Mouse (Mus musculus) lung, postnatal 0 days (tissue): ENCODE data around the gene Aamdc. TPM values are rescaled to one million over a fixed set of nuclear protein-coding genes. Genes with fewer than 3 reads are reported as not detected.
A peak's percentile ranks its signal among the peaks of the same experiment; 100 is the strongest.

ENCODE experiments used
- ATAC-seq: fragments of 200-750 bp; cut with Nextera tagmentation; 2 replicates; pipeline ENCODE4 v1.8.0; 2017; ENCODE audit warnings: moderate library complexity
- DNase-seq: peaks from one replicate; pipeline ENCODE4 v3.0.0-alpha.2; 2016; ENCODE audit warnings: low spot score
- H3K27ac ChIP-seq: fragments of 300-500 bp; sonication (generic); 2 replicates; pipeline ENCODE4 v1.5.1; 2014; ENCODE audit warnings: antibody characterized with exemption, mild to moderate bottlenecking, low read length, mixed read lengths
- H3K27me3 ChIP-seq: fragments of 300-500 bp; sonication (generic); replicated peaks from 2 replicates; pipeline ENCODE4 v1.6.1; 2014; ENCODE audit warnings: low read length, mixed read lengths; ENCODE audit not compliant: insufficient read depth
- H3K36me3 ChIP-seq: fragments of 300-500 bp; sonication (generic); 2 replicates; pipeline ENCODE4 v1.6.1; 2014; ENCODE audit warnings: low read length, mixed read lengths; ENCODE audit not compliant: insufficient read depth
- H3K4me1 ChIP-seq: fragments of 300-500 bp; sonication (generic); 2 replicates; pipeline ENCODE4 v1.6.1; 2014; ENCODE audit warnings: antibody characterized with exemption, low read depth, low read length, mixed read lengths; ENCODE audit not compliant: insufficient read depth
- H3K4me2 ChIP-seq: fragments of 300-500 bp; sonication (generic); replicated peaks from 2 replicates; pipeline ENCODE4 v1.6.1; 2014; ENCODE audit warnings: low read depth, mild to moderate bottlenecking, low read length, moderate library complexity, mixed read lengths
- H3K4me3 ChIP-seq: fragments of 300-500 bp; sonication (generic); 2 replicates; pipeline ENCODE4 v1.5.1; 2014; ENCODE audit warnings: low read depth, low read length
- H3K9ac ChIP-seq: fragments of 300-500 bp; sonication (generic); replicated peaks from 2 replicates; pipeline ENCODE4 v1.6.1; 2014; ENCODE audit warnings: low read depth, mild to moderate bottlenecking
- H3K9me3 ChIP-seq: fragments of 300-500 bp; sonication (generic); 2 replicates; pipeline ENCODE4 v1.6.1; 2016; ENCODE audit warnings: low read length, mixed read lengths
- CTCF ChIP-seq: IDR thresholded peaks from 2 replicates; pipeline ENCODE4 v1.5.1; 2016; ENCODE audit warnings: antibody characterized with exemption, mild to moderate bottlenecking
- EP300 ChIP-seq: IDR thresholded peaks from 2 replicates; pipeline ENCODE4 v1.6.1; 2016; ENCODE audit warnings: antibody characterized with exemption, mild to moderate bottlenecking, control low read depth
- WGBS: fragments of 180-500 bp; shearing (Covaris S2); extraction: QIAGEN DNeasy Blood & Tissue Kit; methylation state at CpG from one replicate; pipeline ENCODE4 v1.1.7; 2014; 5-methylcytosine and 5-hydroxymethylcytosine counted together
- polyA plus RNA-seq: library from polyadenylated mRNA; unstranded; fragments of >200 nt; fragmentation: Nextera tagmentation; extraction: Ambion mirVana; gene quantifications from 2 replicates; pipeline ENCODE4 v1.2.1, GENCODE M21; 2015

The Aamdc gene
- polyA plus RNA-seq, 1 experiment from 2014 or later, result 56.1 TPM

- H3K27me3 ChIP-seq, result no peaks in the 10 kb centered on the region
- no peak overlapping the region for H3K4me2 ChIP-seq
- WGBS, result 94% methylated on average over 4 of the region's 4 CpGs
- H3K4me3 ChIP-seq, result no peak overlapping the region
- H3K27ac ChIP-seq, result no peak overlapping the region
- no peaks in the 10 kb centered on the region for H3K9me3 ChIP-seq
- ATAC-seq (no peak), DNase-seq (no peak)
- TF ChIP-seq CTCF (no peak), EP300 (no peak)
- H3K9ac ChIP-seq, result no peak overlapping the region
- peaks cover 11% of the 10 kb centered on the region; the same call in 1 of the 2 replicates for H3K4me1 ChIP-seq
- no peaks in the 10 kb centered on the region for H3K36me3 ChIP-seq
Measured at GRCm38 (mm10) chr7:97592396-97592795, 13.1 kb upstream of the Aamdc start.

- Histone ChIP-seq H3K27me3 (no peaks in the 10 kb centered on the region), H3K9ac (no peak overlapping the region), H3K27ac (no peak overlapping the region), H3K4me3 (no peak overlapping the region), H3K4me1 (peaks cover 11% of the 10 kb centered on the region; the same call in 1 of the 2 replicates), H3K36me3 (no peaks in the 10 kb centered on the region), H3K4me2 (no peak overlapping the region), H3K9me3 (no peaks in the 10 kb centered on the region)
- DNase-seq (no peak), ATAC-seq (no peak)
- 77% methylated on average over 5 of the region's 6 CpGs for WGBS
- TF ChIP-seq EP300 (no peak), CTCF (no peak)
Measured at GRCm38 (mm10) chr7:97591336-97591735, 12.0 kb upstream of the Aamdc start.

GRCm38 (mm10) chr7:97590488-97590887 is 11.2 kb upstream of the Aamdc start:
- Histone ChIP-seq H3K36me3 (no peaks in the 10 kb centered on the region), H3K4me2 (no peak overlapping the region), H3K27ac (no peak overlapping the region), H3K9ac (no peak overlapping the region), H3K9me3 (no peaks in the 10 kb centered on the region), H3K27me3 (no peaks in the 10 kb centered on the region), H3K4me3 (no peak overlapping the region), H3K4me1 (peaks cover 11% of the 10 kb centered on the region; the same call in 1 of the 2 replicates)
- DNase-seq, result no peak
- ATAC-seq, result no peak
- TF ChIP-seq CTCF, result no peak
- no peak for TF ChIP-seq EP300
- WGBS, result 22% methylated on average over 3 of the region's 3 CpGs

- Histone ChIP-seq H3K4me3 (no peak overlapping the region), H3K27ac (no peak overlapping the region), H3K9me3 (no peaks in the 10 kb centered on the region), H3K36me3 (no peaks in the 10 kb centered on the region), H3K9ac (no peak overlapping the region), H3K4me2 (no peak overlapping the region), H3K4me1 (peaks cover 11% of the 10 kb centered on the region; the same call in 1 of the 2 replicates), H3K27me3 (no peaks in the 10 kb centered on the region)
- ATAC-seq (no peak), DNase-seq (no peak)
- no peak for TF ChIP-seq CTCF
- WGBS, result 83% methylated on average over 5 of the region's 5 CpGs
Measured at GRCm38 (mm10) chr7:97588506-97588905, 9.2 kb upstream of the Aamdc start.

GRCm38 (mm10) chr7:97580843-97581214 is 1.5 kb upstream of the Aamdc start:
- no peaks in the 10 kb centered on the region for H3K27me3 ChIP-seq
- DNase-seq, result peak; percentile 94
- no peaks in the 10 kb centered on the region for H3K9me3 ChIP-seq
- H3K4me2 ChIP-seq, result peak overlapping the region; percentile 87
- WGBS, result 0% methylated on average over 11 of the region's 11 CpGs
- peak; percentile 43 for ATAC-seq
- H3K36me3 ChIP-seq, result no peaks in the 10 kb centered on the region
- TF ChIP-seq CTCF (peak; percentile 43), EP300 (no peak)
- peak overlapping the region; percentile 70 for H3K9ac ChIP-seq
- H3K4me3 ChIP-seq, result peak overlapping the region; percentile 99
- no peaks in the 10 kb centered on the region; the same call in 1 of the 2 replicates for H3K4me1 ChIP-seq
- peak overlapping the region; percentile 97 for H3K27ac ChIP-seq

GRCm38 (mm10) chr7:97579976-97580842 is 912 bp upstream of the Aamdc start:
- Histone ChIP-seq H3K27me3 (no peaks in the 10 kb centered on the region), H3K9me3 (no peaks in the 10 kb centered on the region), H3K4me1 (no peaks in the 10 kb centered on the region; the same call in 1 of the 2 replicates), H3K4me3 (peak overlapping the region; percentile 99), H3K4me2 (peak overlapping the region; percentile 87), H3K36me3 (no peaks in the 10 kb centered on the region), H3K9ac (peak overlapping the region; percentile 70), H3K27ac (peak overlapping the region; percentile 97)
- TF ChIP-seq EP300 (0 out of 2 replicates have a peak, but pooled peaks have one; percentile 11), CTCF (no peak)
- DNase-seq (peak; percentile 42), ATAC-seq (peak; percentile 13)
- WGBS, result under 1% methylated on average over 37 of the region's 65 CpGs
